Mouse (Mus musculus): ENCODE data around the gene Hmcn2.
A peak's percentile ranks its signal among the peaks of the same experiment; 100 is the strongest.

Hmcn2 gene

GRCm38 (mm10) chr2:31416968-31417367, 102.8 kb downstream of the Hmcn2 start:
- H3K36me3 ChIP-seq (ENCODE audit: control insufficient read depth, insufficient read depth, low read length, poor library complexity, severe bottlenecking), result no peaks in the 10 kb centered on the region
- no peaks in the 10 kb centered on the region for H3K27me3 ChIP-seq (ENCODE audit: control insufficient read depth, insufficient read depth, low read length, poor library complexity, severe bottlenecking)
- no peak for DNase-seq (ENCODE audit: low read depth, low spot score)

GRCm38 (mm10) chr2:31418021-31418420, 103.8 kb downstream of the Hmcn2 start:
- no peaks in the 10 kb centered on the region for H3K36me3 ChIP-seq (ENCODE audit: control insufficient read depth, insufficient read depth, low read length, poor library complexity, severe bottlenecking)
- H3K27me3 ChIP-seq (ENCODE audit: control insufficient read depth, insufficient read depth, low read length, poor library complexity, severe bottlenecking), result no peaks in the 10 kb centered on the region
- no peak for DNase-seq (ENCODE audit: low read depth, low spot score)

- no peak for DNase-seq (ENCODE audit: low read depth, low spot score)
- Histone ChIP-seq H3K27me3 (ENCODE audit: control insufficient read depth, insufficient read depth, low read length, poor library complexity, severe bottlenecking) (no peaks in the 10 kb centered on the region), H3K36me3 (ENCODE audit: control insufficient read depth, insufficient read depth, low read length, poor library complexity, severe bottlenecking) (no peaks in the 10 kb centered on the region)
Observed at GRCm38 (mm10) chr2:31418571-31418970, 104.4 kb downstream of the Hmcn2 start.

GRCm38 (mm10) chr2:31420914-31421313, 106.7 kb downstream of the Hmcn2 start:
- Histone ChIP-seq H3K36me3 (ENCODE audit: control insufficient read depth, insufficient read depth, low read length, poor library complexity, severe bottlenecking) (no peaks in the 10 kb centered on the region), H3K27me3 (ENCODE audit: control insufficient read depth, insufficient read depth, low read length, poor library complexity, severe bottlenecking) (no peaks in the 10 kb centered on the region)
- no peak for DNase-seq (ENCODE audit: low read depth, low spot score)

GRCm38 (mm10) chr2:31422576-31422975, 108.4 kb downstream of the Hmcn2 start:
- no peaks in the 10 kb centered on the region for H3K27me3 ChIP-seq (ENCODE audit: control insufficient read depth, insufficient read depth, low read length, poor library complexity, severe bottlenecking)
- no peaks in the 10 kb centered on the region for H3K36me3 ChIP-seq (ENCODE audit: control insufficient read depth, insufficient read depth, low read length, poor library complexity, severe bottlenecking)
- DNase-seq (ENCODE audit: low read depth, low spot score), result no peak

GRCm38 (mm10) chr2:31431477-31431876, 117.3 kb downstream of the Hmcn2 start:
- no peak for DNase-seq (ENCODE audit: low read depth, low spot score)
- no peaks in the 10 kb centered on the region for H3K36me3 ChIP-seq (ENCODE audit: control insufficient read depth, insufficient read depth, low read length, poor library complexity, severe bottlenecking)
- H3K27me3 ChIP-seq (ENCODE audit: control insufficient read depth, insufficient read depth, low read length, poor library complexity, severe bottlenecking), result no peaks in the 10 kb centered on the region

- H3K27me3 ChIP-seq (ENCODE audit: control insufficient read depth, insufficient read depth, low read length, poor library complexity, severe bottlenecking), result no peaks in the 10 kb centered on the region
- H3K36me3 ChIP-seq (ENCODE audit: control insufficient read depth, insufficient read depth, low read length, poor library complexity, severe bottlenecking), result no peaks in the 10 kb centered on the region
- no peak for DNase-seq (ENCODE audit: low read depth, low spot score)
Observed at GRCm38 (mm10) chr2:31434746-31435145, 120.5 kb downstream of the Hmcn2 start.

- peak; percentile 70 for DNase-seq (ENCODE audit: low read depth, low spot score)
- Histone ChIP-seq H3K27me3 (ENCODE audit: control insufficient read depth, insufficient read depth, low read length, poor library complexity, severe bottlenecking) (no peaks in the 10 kb centered on the region), H3K36me3 (ENCODE audit: control insufficient read depth, insufficient read depth, low read length, poor library complexity, severe bottlenecking) (no peaks in the 10 kb centered on the region)
Observed at GRCm38 (mm10) chr2:31435567-31435966, 121.4 kb downstream of the Hmcn2 start.

- H3K27me3 ChIP-seq (ENCODE audit: control insufficient read depth, insufficient read depth, low read length, poor library complexity, severe bottlenecking), result no peaks in the 10 kb centered on the region
- no peak for DNase-seq (ENCODE audit: low read depth, low spot score)
- no peaks in the 10 kb centered on the region for H3K36me3 ChIP-seq (ENCODE audit: control insufficient read depth, insufficient read depth, low read length, poor library complexity, severe bottlenecking)
Observed at GRCm38 (mm10) chr2:31437480-31438245, 123.4 kb downstream of the Hmcn2 start.

- no peaks in the 10 kb centered on the region for H3K27me3 ChIP-seq (ENCODE audit: control insufficient read depth, insufficient read depth, low read length, poor library complexity, severe bottlenecking)
- no peak for DNase-seq (ENCODE audit: low read depth, low spot score)
- no peaks in the 10 kb centered on the region for H3K36me3 ChIP-seq (ENCODE audit: control insufficient read depth, insufficient read depth, low read length, poor library complexity, severe bottlenecking)
Observed at GRCm38 (mm10) chr2:31439576-31439975, 125.4 kb downstream of the Hmcn2 start.

GRCm38 (mm10) chr2:31442480-31443160, 128.4 kb downstream of the Hmcn2 start:
- DNase-seq (ENCODE audit: low read depth, low spot score), result no peak
- H3K36me3 ChIP-seq (ENCODE audit: control insufficient read depth, insufficient read depth, low read length, poor library complexity, severe bottlenecking), result no peaks in the 10 kb centered on the region

GRCm38 (mm10) chr2:31446036-31446435, 131.8 kb downstream of the Hmcn2 start:
- Histone ChIP-seq H3K27me3 (ENCODE audit: control insufficient read depth, insufficient read depth, low read length, poor library complexity, severe bottlenecking) (no peaks in the 10 kb centered on the region), H3K36me3 (ENCODE audit: control insufficient read depth, insufficient read depth, low read length, poor library complexity, severe bottlenecking) (no peaks in the 10 kb centered on the region)
- DNase-seq (ENCODE audit: low read depth, low spot score), result peak; percentile 25

More at GRCm38 (mm10) chr2:31442480-31443160, 128.4 kb downstream of the Hmcn2 start:
- H3K27me3 ChIP-seq (ENCODE audit: control insufficient read depth, insufficient read depth, low read length, poor library complexity, severe bottlenecking), result no peaks in the 10 kb centered on the region

GRCm38 (mm10) chr2:31446456-31446855, 132.2 kb downstream of the Hmcn2 start:
- Histone ChIP-seq H3K36me3 (ENCODE audit: control insufficient read depth, insufficient read depth, low read length, poor library complexity, severe bottlenecking) (no peaks in the 10 kb centered on the region), H3K27me3 (ENCODE audit: control insufficient read depth, insufficient read depth, low read length, poor library complexity, severe bottlenecking) (no peaks in the 10 kb centered on the region)
- DNase-seq (ENCODE audit: low read depth, low spot score), result no peak

GRCm38 (mm10) chr2:31447536-31447935, 133.3 kb downstream of the Hmcn2 start:
- Histone ChIP-seq H3K36me3 (ENCODE audit: control insufficient read depth, insufficient read depth, low read length, poor library complexity, severe bottlenecking) (no peaks in the 10 kb centered on the region), H3K27me3 (ENCODE audit: control insufficient read depth, insufficient read depth, low read length, poor library complexity, severe bottlenecking) (no peaks in the 10 kb centered on the region)
- peak; percentile 40 for DNase-seq (ENCODE audit: low read depth, low spot score)

- Histone ChIP-seq H3K27me3 (ENCODE audit: control insufficient read depth, insufficient read depth, low read length, poor library complexity, severe bottlenecking) (no peaks in the 10 kb centered on the region), H3K36me3 (ENCODE audit: control insufficient read depth, insufficient read depth, low read length, poor library complexity, severe bottlenecking) (no peaks in the 10 kb centered on the region)
- DNase-seq (ENCODE audit: low read depth, low spot score), result no peak
Observed at GRCm38 (mm10) chr2:31448756-31449440, 134.7 kb downstream of the Hmcn2 start.

All from splenic B cell, adult 2 months (primary cell).